Mouse (Mus musculus): ENCODE measurements around the gene Slc12a8.

The Slc12a8 gene

GRCm38 (mm10) chr16:33612056-33612770, 95.1 kb downstream of the Slc12a8 start:
- no peak for DNase-seq (ENCODE audit: low read depth)

GRCm38 (mm10) chr16:33615986-33616385, 98.9 kb downstream of the Slc12a8 start:
- no peak for DNase-seq (ENCODE audit: low read depth)

GRCm38 (mm10) chr16:33621836-33622235, 104.7 kb downstream of the Slc12a8 start:
- DNase-seq (ENCODE audit: low read depth), result no peak

- no peak for DNase-seq (ENCODE audit: low read depth)
Observed at GRCm38 (mm10) chr16:33624586-33624985, 107.5 kb downstream of the Slc12a8 start.

GRCm38 (mm10) chr16:33629539-33629938, 112.4 kb downstream of the Slc12a8 start:
- no peak for DNase-seq (ENCODE audit: low read depth)

GRCm38 (mm10) chr16:33635836-33636595, 118.9 kb downstream of the Slc12a8 start:
- no peak for DNase-seq (ENCODE audit: low read depth)

GRCm38 (mm10) chr16:33641779-33642178, 124.7 kb downstream of the Slc12a8 start:
- no peak for DNase-seq (ENCODE audit: low read depth)

GRCm38 (mm10) chr16:33653116-33653515, 136.0 kb downstream of the Slc12a8 start:
- no peak for DNase-seq (ENCODE audit: low read depth)

- no peak for DNase-seq (ENCODE audit: low read depth)
Observed at GRCm38 (mm10) chr16:33655443-33655842, 138.3 kb downstream of the Slc12a8 start.

GRCm38 (mm10) chr16:33657191-33657590, 140.1 kb downstream of the Slc12a8 start:
- no peak for DNase-seq (ENCODE audit: low read depth)

GRCm38 (mm10) chr16:33658121-33658520, 141.0 kb downstream of the Slc12a8 start:
- no peak for DNase-seq (ENCODE audit: low read depth)

GRCm38 (mm10) chr16:33659521-33659920, 142.4 kb downstream of the Slc12a8 start:
- DNase-seq (ENCODE audit: low read depth), result no peak

- DNase-seq (ENCODE audit: low read depth), result no peak
Observed at GRCm38 (mm10) chr16:33660125-33660524, 143.0 kb downstream of the Slc12a8 start.

GRCm38 (mm10) chr16:33662841-33663240, 145.7 kb downstream of the Slc12a8 start:
- no peak for DNase-seq (ENCODE audit: low read depth)

GRCm38 (mm10) chr16:33666226-33666625, 149.1 kb downstream of the Slc12a8 start:
- no peak for DNase-seq (ENCODE audit: low read depth)

GRCm38 (mm10) chr16:33666985-33667538, 149.9 kb downstream of the Slc12a8 start:
- no peak for DNase-seq (ENCODE audit: low read depth)

- DNase-seq (ENCODE audit: low read depth), result no peak
Observed at GRCm38 (mm10) chr16:33668448-33668847, 151.3 kb downstream of the Slc12a8 start.

GRCm38 (mm10) chr16:33669072-33669471, 151.9 kb downstream of the Slc12a8 start:
- DNase-seq (ENCODE audit: low read depth), result no peak

- DNase-seq (ENCODE audit: low read depth), result no peak
Observed at GRCm38 (mm10) chr16:33670340-33670739, 153.2 kb downstream of the Slc12a8 start.

GRCm38 (mm10) chr16:33670933-33671332, 153.8 kb downstream of the Slc12a8 start:
- no peak for DNase-seq (ENCODE audit: low read depth)

GRCm38 (mm10) chr16:33672188-33672587, 155.1 kb downstream of the Slc12a8 start:
- DNase-seq (ENCODE audit: low read depth), result no peak

GRCm38 (mm10) chr16:33672643-33673042, 155.5 kb downstream of the Slc12a8 start:
- DNase-seq (ENCODE audit: low read depth), result no peak

GRCm38 (mm10) chr16:33673530-33674109, 156.5 kb downstream of the Slc12a8 start:
- no peak for DNase-seq (ENCODE audit: low read depth)

All from c-Kit-positive CD71-positive TER-119-negative erythroid progenitor cells, embryonic 14.5 days (primary cell).